Mouse (Mus musculus) cerebellum, adult 2 months (tissue): ENCODE results near the gene Csdc2.

Source experiments
- CTCF ChIP-seq: fragments of 200-500 bp; IDR thresholded peaks from 2 replicates; pipeline ENCODE4 v1.5.1; 2011; ENCODE audit warnings: low read depth, mild to moderate bottlenecking, control low read depth, low read length, moderate library complexity, borderline replicate concordance; ENCODE audit not compliant: insufficient read depth
- POLR2A ChIP-seq: fragments of 200-500 bp; IDR thresholded peaks from 2 replicates; pipeline ENCODE4 v1.6.1; 2011; ENCODE audit warnings: low read length, control low read depth, borderline replicate concordance; ENCODE audit not compliant: insufficient read depth

DNA sequence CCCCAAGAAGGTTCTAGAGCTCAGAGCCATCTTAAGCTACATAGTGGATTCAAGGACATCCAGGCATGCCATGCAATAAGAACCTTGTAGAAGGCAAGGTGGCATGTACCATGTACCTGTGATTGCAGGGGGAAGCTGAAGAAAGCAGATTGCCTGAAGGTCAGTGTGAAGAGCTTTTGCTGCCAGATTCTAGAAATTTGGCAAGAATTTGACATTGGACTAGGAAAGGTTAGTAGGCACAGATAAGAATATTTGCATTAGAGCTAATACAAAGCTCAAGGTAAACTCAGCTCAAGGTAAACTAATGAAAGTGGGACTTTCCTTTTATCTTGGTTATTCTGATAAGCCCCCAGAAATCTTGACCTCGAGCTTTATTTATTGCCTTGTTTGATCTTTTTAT is 27.7 kb downstream of the Csdc2 start:
- TF ChIP-seq CTCF (no peak), POLR2A (no peak)
